Comparison of ENCODE assay signal across 31 mouse cellular contexts in the genomic region with DNA sequence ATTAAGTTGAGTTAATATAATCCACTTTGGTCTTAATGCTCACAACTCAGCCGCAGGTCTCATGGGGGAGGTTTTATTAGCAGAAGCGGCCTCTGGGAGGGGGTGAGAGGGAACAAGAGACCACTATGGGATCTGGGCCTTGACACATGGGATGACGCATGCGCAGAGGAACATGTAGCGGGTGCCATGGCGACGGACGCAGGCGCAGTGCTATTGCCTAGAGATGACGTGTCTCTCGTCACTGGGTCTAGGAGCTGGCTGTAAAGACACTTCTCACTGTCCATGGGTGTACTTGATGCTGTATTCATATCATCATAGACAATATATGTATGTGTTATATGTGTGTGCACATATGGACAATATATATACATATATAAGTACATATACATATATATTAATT. TPM values are rescaled to one million over a fixed set of nuclear protein-coding genes. Genes with fewer than 3 reads are reported as not detected.
DNase-seq lines count a peak whose midpoint lies in the region; ATAC-seq lines count a peak whose summit lies in the region.
"Had no signal": no experiment of that assay in that cellular context is flagged by ENCODE, and none has a peak within 500 bp of the region (broad histone marks: within the 10 kb centered on the region; RNA-seq: fewer than 3 reads in every experiment).

No protein-coding gene starts in this region.

- peak; percentile 4 for DNase-seq in adrenal gland, adult 2 months
- DNase-seq in adrenal gland, adult 8-10 months = no peak
- DNase-seq in hindbrain, embryonic 11.5 days (ENCODE audit: low spot score) = peak; percentile 27
- DNase-seq in neural tube, embryonic 10.5 days (ENCODE audit: extremely low spot score, low spot score) = no peak
- DNase-seq in left cerebral cortex, adult 11 months (ENCODE audit: low spot score) = no peak
- DNase-seq: adrenal gland, postnatal 36 days; cerebellum, adult 2 months; cerebellum, postnatal 14 days; heart, adult 2 months; heart, postnatal 4 days; kidney, postnatal 25 days; right cerebral cortex, adult 18-20 months; spleen, adult 18-20 months; thymus, postnatal 14 days had no signal

- H3K4me3 ChIP-seq in hindbrain, embryonic 11.5 days (ENCODE audit: low read depth, low read length) = no peak overlapping the region
- no peak overlapping the region for H3K4me3 ChIP-seq in hindbrain, embryonic 16.5 days (ENCODE audit: low read length)
- H3K4me3 ChIP-seq in neural tube, embryonic 13.5 days = no peak overlapping the region
- H3K4me3 ChIP-seq: embryonic facial prominence, embryonic 12.5 days; forebrain, embryonic 10.5 days; heart, adult 2 months; heart, embryonic 12.5 days; kidney, embryonic 15.5 days; limb, embryonic 13.5 days; lung, embryonic 15.5 days; midbrain, embryonic 10.5 days; myocyte had no signal

- H3K4me2 ChIP-seq in hindbrain, embryonic 11.5 days (replicated peaks; ENCODE audit: low read depth, low read length) = no peak overlapping the region
- no peak overlapping the region for H3K4me2 ChIP-seq in hindbrain, embryonic 16.5 days (ENCODE audit: low read length)
- H3K4me2 ChIP-seq in neural tube, embryonic 13.5 days = no peak overlapping the region
- H3K4me2 ChIP-seq: embryonic facial prominence, embryonic 12.5 days; heart, embryonic 12.5 days; limb, embryonic 13.5 days; liver, embryonic 11.5 days; lung, embryonic 15.5 days had no signal

- 89% methylated on average over 11 of the region's 11 CpGs for WGBS in hindbrain, embryonic 11.5 days
- WGBS in hindbrain, embryonic 16.5 days = 72% methylated on average over 11 of the region's 11 CpGs
- WGBS in neural tube, embryonic 13.5 days = 74% methylated on average over 11 of the region's 11 CpGs

- no peaks in the 10 kb centered on the region for H3K9me3 ChIP-seq in hindbrain, embryonic 11.5 days (ENCODE audit: control insufficient read depth, low read length)
- no peaks in the 10 kb centered on the region for H3K9me3 ChIP-seq in hindbrain, embryonic 16.5 days (ENCODE audit: control insufficient read depth, low read length)
- H3K9me3 ChIP-seq in neural tube, embryonic 13.5 days = no peaks in the 10 kb centered on the region
- H3K9me3 ChIP-seq: embryonic facial prominence, embryonic 12.5 days; forebrain, embryonic 10.5 days; heart, embryonic 12.5 days; kidney, embryonic 15.5 days; limb, embryonic 13.5 days; lung, embryonic 15.5 days; midbrain, embryonic 10.5 days had no signal

- no peaks in the 10 kb centered on the region for H3K4me1 ChIP-seq in hindbrain, embryonic 11.5 days (replicated peaks; ENCODE audit: control insufficient read depth, insufficient read depth, low read length)
- H3K4me1 ChIP-seq in hindbrain, embryonic 16.5 days (ENCODE audit: control insufficient read depth, insufficient read depth, low read depth, low read length) = peaks cover 5% of the 10 kb centered on the region
- peaks cover 49% of the 10 kb centered on the region for H3K4me1 ChIP-seq in neural tube, embryonic 13.5 days (replicated peaks)
- H3K4me1 ChIP-seq: heart, embryonic 12.5 days; lung, embryonic 15.5 days had no signal

- H3K36me3 ChIP-seq in hindbrain, embryonic 11.5 days (ENCODE audit: control insufficient read depth, insufficient read depth, low read length) = no peaks in the 10 kb centered on the region
- no peaks in the 10 kb centered on the region for H3K36me3 ChIP-seq in hindbrain, embryonic 16.5 days (ENCODE audit: control insufficient read depth, insufficient read depth, low read length)
- no peaks in the 10 kb centered on the region for H3K36me3 ChIP-seq in neural tube, embryonic 13.5 days
- H3K36me3 ChIP-seq: embryonic facial prominence, embryonic 12.5 days; forebrain, embryonic 10.5 days; heart, embryonic 12.5 days; kidney, embryonic 15.5 days; limb, embryonic 13.5 days; lung, embryonic 15.5 days; midbrain, embryonic 10.5 days had no signal

- no peak for ATAC-seq in hindbrain, embryonic 11.5 days (ENCODE audit: low FRiP score)
- ATAC-seq in hindbrain, embryonic 16.5 days = no peak
- peak; percentile 71; the same call in 1 of the 2 replicates for ATAC-seq in neural tube, embryonic 13.5 days (ENCODE audit: low read depth)
- ATAC-seq: forebrain, embryonic 16.5 days; intestine, postnatal 0 days; midbrain, embryonic 16.5 days had no signal

- H3K27me3 ChIP-seq in hindbrain, embryonic 11.5 days (ENCODE audit: control insufficient read depth, insufficient read depth, low read length) = no peaks in the 10 kb centered on the region
- no peaks in the 10 kb centered on the region for H3K27me3 ChIP-seq in hindbrain, embryonic 16.5 days (replicated peaks; ENCODE audit: control insufficient read depth, insufficient read depth, low read length)
- no peaks in the 10 kb centered on the region for H3K27me3 ChIP-seq in neural tube, embryonic 13.5 days
- H3K27me3 ChIP-seq: CH12.LX; embryonic facial prominence, embryonic 12.5 days; kidney, embryonic 15.5 days; limb, embryonic 13.5 days; lung, embryonic 15.5 days had no signal

- no peak overlapping the region for H3K27ac ChIP-seq in hindbrain, embryonic 11.5 days (ENCODE audit: low read depth, low read length)
- H3K27ac ChIP-seq in hindbrain, embryonic 16.5 days (ENCODE audit: low read depth, low read length) = no peak overlapping the region
- 0 out of 2 replicates have a peak overlapping the region, but pooled peaks have one; percentile 10 for H3K27ac ChIP-seq in neural tube, embryonic 13.5 days (replicated peaks)
- H3K27ac ChIP-seq: embryonic facial prominence, embryonic 12.5 days; forebrain, embryonic 10.5 days; heart, adult 2 months; kidney, embryonic 15.5 days; limb, embryonic 13.5 days; lung, embryonic 15.5 days; midbrain, embryonic 10.5 days had no signal

- no peak overlapping the region for H3K9ac ChIP-seq in hindbrain, embryonic 11.5 days (ENCODE audit: low read depth, low read length)
- H3K9ac ChIP-seq in hindbrain, embryonic 16.5 days (ENCODE audit: low read depth, low read length) = no peak overlapping the region
- no peak overlapping the region for H3K9ac ChIP-seq in neural tube, embryonic 13.5 days
- H3K9ac ChIP-seq: embryonic facial prominence, embryonic 12.5 days; heart, embryonic 12.5 days; kidney, embryonic 15.5 days; limb, embryonic 13.5 days; lung, embryonic 15.5 days had no signal

RNA-seq across cellular contexts. Expression of gene Spock1, which starts 29.3 kb away (rescaled TPM):
- total RNA-seq in adrenal gland, adult 2 months (2021) = 10 to 100 TPM in 1 of 2 experiments, 1 to 10 TPM in 1; 8.0 to 12.2 TPM
- polyA plus RNA-seq in adrenal gland, adult 2 months (2012; rRNA removed) = 6.0 and 6.2 TPM in 2 replicates
- 10 to 100 TPM; 11.1 to 19.0 (median 13.4) TPM for total RNA-seq in adrenal gland, adult 8-10 months (2022)
- polyA plus RNA-seq in hindbrain, embryonic 11.5 days (2014; fragmentation: Nextera tagmentation; extraction: Ambion mirVana) = 17.0 and 19.0 TPM in 2 replicates
- polyA plus RNA-seq in hindbrain, embryonic 16.5 days (2015; fragmentation: Nextera tagmentation; extraction: Ambion mirVana) = 83.3 and 96.1 TPM in 2 replicates
- polyA plus RNA-seq in neural tube, embryonic 13.5 days (2015; fragmentation: Nextera tagmentation; extraction: Ambion mirVana) = 90.2 and 95.5 TPM in 2 replicates
- total RNA-seq: CH12.LX; heart, adult 2 months; megakaryocyte progenitor cell, adult 5-6 weeks; neutrophil, adult 5-6 weeks had no signal

Comparison
In these comparisons a context has a peak if more than half of its experiments do, and no peak if none do; other contexts are left out.
1. DNase-seq: peak in adrenal gland, adult 2 months (single experiment) and hindbrain, embryonic 11.5 days (single experiment); none in adrenal gland, adult 8-10 months (single experiment), neural tube, embryonic 10.5 days (single experiment) and left cerebral cortex, adult 11 months (single experiment).